Mouse (Mus musculus): ENCODE measurements at regions not wholly inside any gene's neighbourhood (a gene's known extent, or its start where the extent isn't known, plus 50 kb on each side); places are given as distances from the start of the nearest gene placed in this dataset.
A peak's percentile ranks its signal among the peaks of the same experiment; 100 is the strongest.

DNA sequence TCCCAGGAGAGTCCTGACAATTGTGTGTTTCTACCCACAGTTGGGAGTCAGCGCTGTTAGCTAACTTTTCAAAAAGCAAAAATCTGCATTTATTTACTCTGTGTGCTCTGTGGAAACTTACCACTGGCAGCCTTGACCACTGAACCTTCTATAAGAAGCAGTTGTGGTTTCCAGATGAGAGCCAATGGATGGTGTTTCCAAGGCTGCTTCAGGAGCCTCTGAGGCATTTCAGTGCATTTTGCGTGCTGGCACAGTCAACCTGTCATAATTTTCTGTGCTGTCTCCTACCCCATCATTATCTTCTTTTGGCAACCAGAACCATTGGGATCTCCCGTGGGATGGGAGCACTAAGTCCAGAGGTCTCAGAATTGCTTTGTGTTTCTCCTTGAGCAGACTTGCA, 60.3 kb downstream of the 4930544G11Rik start:
- no peak for DNase-seq

DNA sequence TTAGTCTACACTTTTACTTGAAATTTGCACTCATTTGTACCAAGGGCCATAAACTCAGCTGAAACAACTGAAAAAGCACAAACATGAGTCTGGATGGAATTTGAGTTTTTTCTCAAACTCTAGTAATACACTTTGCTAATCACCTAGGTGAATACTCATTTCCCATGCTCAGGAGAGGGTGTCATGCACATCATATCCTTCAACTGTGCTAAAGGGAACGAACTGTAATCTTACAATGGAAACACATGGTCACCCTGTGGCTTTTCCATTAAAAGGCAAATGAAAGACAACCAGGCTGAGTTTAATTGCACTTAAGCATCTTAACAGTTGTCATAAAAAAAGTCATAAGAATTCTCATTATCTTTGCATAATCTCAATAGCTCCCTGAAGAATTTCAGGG, 71.1 kb downstream of the 4930544G11Rik start:
- DNase-seq, result no peak

DNA sequence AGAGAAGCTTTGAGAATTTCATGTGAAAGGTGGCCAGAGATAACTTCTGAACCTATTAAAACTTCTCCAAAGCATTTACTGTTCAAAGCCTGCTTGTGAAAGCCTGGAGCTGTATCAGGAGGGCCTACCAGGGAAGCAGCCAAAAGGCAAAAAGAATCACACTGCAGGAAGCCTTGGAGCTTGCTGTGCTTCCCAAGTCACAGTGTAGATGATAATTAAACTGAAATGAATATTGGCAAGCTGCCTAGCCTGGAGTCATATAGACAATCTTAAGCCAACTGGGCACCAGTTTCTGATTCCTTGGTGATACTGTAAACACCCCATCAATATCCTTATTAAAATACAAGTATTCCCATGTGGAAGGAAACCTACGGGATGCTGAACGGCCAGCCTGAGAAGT, 84.4 kb downstream of the 4930544G11Rik start:
- DNase-seq, result no peak

DNA sequence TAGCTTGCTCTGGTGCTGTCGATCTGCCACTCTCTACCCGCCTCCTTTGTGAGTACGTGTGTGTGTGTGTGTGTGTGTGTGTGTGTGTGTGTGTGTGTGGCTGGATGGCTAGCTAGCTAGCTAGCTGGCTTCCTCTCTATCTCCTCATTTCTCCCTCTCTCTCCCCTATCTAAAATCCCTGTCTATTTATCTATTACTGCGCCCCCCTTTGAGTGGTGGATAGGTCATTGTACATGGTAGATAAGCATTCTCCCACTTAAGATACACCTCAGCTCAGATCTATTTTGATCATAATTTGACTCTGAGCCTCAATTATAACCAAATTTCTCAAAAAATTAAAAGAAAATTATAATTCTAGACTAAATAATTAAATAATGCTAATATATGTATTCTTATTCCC, 99.4 kb downstream of the 4930544G11Rik start:
- DNase-seq, result no peak

DNA sequence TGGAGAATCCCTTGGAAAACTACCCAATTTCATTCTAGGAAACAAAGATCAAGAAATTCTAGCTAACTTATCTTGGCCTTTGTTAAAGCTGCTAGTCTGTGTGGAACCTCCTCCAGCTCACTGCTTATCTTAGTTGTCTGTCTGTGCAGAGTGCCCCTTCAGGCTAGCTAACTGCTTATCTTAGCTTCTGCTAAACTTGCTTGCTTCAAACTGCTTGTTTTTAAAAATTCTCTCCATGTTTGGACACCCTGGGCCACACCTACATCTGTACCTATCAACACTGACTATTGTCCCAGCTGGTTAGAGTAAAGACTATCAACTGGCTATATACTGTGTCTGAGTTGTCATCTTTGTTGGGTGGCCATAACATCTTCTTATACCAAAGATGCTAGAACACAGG, 100.0 kb downstream of the 4930544G11Rik start:
- no peak for DNase-seq

DNA sequence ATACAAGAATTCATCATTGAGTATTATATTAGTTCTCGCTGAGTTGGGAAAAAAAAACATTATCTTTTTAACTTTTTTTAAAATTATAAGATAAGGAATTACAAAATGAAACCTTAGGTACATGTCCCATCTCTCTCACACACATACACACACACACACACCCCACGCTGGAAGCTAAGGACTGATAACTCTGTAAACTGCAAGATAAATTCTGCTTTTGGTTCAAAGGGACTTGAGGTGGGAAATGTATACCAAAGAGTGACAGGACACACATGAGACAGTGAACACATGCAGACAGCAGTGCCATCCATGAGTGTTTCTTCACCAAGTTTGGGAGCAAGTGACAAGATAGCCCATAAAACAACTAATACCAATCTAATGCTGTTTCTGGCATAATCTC, 100.8 kb downstream of the 4930544G11Rik start:
- no peak for DNase-seq

DNA sequence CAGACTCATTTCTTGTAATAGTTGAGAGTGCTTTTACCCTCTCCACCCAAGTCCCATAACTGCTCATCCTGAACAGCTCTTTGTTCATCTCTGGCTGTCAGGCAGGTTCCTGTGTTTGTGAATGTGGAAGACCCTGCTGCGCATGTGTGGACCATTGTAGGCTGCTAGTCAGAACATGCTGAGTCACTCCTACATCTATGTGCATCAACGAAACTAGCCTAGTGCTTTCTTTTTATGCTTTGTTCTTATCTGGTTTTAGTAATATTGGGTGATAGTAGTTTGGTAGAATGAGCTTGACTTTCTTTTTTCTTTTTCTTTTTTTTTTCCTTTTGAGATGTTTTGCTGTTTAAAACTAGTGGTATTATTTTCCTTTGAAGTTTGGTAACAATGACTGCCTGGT, 116.5 kb downstream of the 4930544G11Rik start:
- DNase-seq, result no peak

DNA sequence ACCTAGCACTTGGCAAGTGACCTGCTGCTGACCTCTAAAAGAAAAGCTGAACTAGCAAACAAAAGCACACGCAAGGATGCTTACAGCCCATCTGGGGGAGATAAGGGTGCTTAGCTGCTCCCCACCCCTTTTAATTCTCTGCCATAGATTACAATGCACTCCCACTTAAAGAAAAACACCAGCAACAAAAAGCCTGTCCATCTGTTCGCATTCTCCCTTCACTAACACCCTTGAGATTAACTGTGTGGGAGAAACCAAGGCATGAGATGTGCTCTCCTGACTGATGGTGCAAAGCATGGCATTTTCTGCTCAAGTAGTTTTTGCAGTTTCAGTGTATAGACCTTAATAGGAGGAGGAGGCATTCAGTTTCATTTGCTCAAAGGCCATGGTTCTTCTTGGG, 125.0 kb downstream of the 4930544G11Rik start:
- no peak for DNase-seq

DNA sequence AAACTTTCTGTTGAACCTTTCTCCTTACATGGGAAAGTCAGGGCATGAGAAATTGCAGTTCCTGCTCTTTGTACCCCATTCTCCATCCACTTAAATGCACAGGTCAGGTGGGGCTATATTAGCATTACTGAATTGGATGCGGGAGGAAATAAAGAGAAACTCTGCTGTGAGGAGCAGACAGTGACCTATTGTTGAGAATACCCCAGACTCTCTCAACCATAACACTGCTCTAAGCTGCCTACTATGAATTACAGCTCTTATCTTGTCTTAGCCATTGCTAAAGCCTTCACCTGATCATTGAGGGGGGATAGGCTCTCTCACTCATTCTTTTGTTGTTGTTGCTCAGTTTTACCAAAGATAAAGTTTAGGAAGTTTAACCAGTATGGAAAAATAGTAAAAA, 126.4 kb downstream of the 4930544G11Rik start:
- no peak for DNase-seq

DNA sequence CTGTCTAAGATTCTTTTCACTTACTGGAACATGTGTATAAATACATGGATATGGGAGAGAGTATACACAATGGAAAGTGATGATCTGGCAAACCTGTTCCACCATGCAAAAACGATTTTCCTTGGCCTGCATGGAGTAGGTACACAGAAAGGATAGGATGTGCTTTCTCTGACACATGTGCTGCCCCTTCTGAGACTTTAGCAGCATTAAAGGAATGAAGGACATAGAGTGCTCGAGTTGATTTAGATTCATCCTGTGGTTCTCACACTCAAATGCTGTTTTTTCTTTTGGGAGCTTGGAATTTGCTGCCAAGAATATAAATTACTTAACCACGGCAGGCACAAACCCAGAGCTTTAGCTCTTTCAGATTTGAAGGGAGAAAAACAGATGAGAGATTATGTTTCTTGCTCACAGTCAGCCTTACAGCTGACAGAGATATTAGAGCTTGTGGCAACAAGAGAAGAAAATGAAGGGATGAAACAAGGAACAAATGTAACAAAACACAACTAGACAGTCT, 149.2 kb downstream of the 4930544G11Rik start:
- DNase-seq, result no peak

DNA sequence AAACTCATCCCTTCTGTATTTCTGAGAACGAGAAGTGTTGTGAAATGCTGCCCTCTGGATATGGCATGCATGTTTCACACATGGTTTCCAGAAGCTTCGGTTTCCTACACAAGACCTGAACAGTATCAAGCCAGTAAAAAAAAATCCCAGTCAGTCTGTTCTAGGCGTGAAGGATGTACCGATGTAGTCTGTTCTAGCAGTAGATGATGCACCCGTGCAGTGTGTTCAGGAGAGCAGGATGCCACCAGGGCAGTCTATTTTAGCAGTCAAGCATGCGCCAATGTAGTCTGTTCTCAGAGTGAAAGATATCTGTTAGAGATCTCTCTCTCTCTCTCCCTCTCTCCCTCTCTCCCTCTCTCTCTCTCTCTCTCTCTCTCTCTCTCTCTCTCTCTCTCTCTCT, 162.0 kb downstream of the 4930544G11Rik start:
- no peak for DNase-seq

DNA sequence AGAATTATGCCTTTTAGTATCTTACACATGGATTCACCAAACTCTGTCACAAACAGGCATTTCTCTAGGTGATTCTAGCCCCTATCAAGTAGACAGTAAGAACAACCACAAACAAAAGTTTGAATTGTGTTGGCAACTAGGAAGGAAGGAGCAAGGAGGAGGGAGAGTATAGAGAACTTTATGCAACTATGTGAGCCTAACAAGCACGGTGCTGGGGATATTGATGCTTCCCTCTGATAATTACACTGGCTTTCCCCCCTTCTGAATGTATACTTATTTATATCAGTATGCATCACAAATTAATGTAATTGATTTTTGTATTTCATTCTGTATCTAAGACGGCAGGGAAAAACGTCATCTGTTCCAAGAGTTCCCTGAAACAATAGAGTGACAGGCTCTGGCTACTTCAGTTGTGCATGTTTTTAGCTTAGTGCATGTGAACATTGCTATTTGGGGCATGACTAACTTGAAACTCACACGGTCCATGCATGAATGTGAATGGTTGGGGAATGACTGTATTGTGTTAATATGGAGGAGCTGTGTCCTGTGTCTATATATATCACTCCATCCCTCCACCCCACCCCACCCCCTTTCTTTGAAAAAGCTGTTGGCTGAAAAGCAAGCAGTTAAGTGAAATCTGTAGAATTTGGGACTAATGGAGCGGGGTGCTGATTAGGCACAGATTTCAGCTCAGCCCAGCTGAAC, 169.2 kb downstream of the 4930544G11Rik start:
- no peak for DNase-seq

DNA sequence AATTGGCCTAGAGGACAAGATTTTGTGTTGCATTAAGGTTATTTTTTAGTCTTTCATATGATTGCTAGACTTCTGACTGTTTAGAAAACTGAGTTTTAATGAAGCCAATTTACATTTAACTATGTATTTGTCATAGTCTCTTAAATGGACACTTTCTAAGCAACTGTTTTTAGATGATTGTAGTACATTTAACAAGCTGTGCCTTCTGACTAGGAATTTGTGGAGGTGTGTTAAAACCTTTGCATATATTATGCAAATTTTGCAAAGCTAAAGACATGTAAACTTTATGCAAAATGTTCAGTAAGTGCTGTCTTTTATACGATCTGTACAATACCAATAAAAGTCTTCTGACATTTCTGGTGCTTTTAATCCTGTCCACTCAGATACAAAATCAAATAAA, 171.9 kb downstream of the 4930544G11Rik start:
- DNase-seq, result no peak

DNA sequence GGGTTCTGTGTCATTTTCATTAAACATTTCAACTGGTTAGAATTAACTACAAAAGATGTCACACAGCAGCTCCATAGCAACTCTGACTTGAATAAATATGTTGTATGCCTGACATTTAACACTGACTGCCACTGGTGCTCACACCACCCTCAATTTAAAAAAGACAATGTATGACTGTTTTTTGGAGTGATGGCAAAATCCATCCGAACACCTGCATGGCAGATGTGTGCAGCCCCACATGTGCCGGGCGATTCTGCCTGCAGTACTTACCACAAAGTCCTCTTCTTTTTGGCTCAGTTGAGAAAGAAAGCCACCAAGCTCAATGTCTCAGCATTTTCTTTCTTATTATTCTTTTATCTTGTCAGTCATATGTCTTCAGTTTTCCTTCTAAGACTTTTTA, 199.4 kb downstream of the 4930544G11Rik start:
- DNase-seq, result no peak

DNA sequence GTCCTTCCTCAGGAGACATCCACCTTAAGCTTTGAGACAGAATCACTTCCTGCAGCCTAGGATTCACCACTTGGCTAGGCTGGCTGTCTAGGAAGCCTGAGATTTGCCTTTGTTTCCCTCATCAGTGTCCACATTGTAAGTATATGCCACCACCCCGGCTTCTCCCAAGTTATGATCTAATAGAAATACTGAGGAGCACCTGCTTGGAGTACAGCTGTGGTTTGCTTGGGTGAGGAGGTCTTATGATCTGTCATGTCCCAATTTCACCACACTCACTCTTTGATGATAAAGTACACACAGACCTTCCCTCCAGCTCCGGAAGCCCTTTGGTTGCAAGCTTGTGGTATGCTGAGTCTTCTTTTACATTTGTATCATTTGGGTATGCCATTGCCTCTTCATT, 202.4 kb downstream of the 4930544G11Rik start:
- no peak for DNase-seq

DNA sequence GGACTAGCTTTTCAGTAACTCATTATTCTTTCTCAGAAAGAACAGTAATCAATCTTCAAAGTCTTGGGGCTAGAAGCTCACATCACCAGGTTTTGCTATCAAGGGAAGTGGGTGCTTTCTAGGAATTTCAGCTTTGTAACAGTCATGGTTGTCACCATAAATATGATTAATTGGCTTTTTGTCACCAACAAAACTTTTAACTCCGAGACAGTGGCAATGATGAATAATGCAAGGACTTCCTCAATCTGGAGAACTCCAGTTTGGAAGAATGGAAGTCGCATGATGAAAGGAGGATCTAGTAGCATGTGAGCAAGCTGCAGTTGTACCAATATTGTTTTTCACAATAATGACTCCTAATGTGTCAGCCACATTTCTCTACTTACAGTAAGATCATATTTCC, 208.4 kb downstream of the 4930544G11Rik start:
- DNase-seq, result no peak

DNA sequence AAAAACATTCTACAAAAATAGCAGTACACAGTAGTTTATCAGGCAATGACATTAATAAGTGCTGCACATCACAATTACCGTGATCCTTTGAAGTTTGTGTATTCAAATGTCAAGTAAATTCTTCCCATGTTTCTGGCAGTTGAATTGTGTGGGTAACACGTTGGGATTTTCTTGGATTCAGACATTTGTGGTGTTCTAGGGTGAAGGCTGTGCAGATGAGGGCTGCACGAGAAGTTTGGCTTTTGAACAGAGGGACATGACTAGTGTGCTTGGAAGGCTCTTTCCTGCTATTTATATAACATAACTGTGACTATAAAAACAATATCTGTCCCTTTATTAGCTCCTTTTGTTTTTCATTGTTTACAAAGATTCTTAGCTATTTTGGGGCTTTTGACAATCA, 216.5 kb downstream of the 4930544G11Rik start:
- peak; percentile 31 for DNase-seq

DNA sequence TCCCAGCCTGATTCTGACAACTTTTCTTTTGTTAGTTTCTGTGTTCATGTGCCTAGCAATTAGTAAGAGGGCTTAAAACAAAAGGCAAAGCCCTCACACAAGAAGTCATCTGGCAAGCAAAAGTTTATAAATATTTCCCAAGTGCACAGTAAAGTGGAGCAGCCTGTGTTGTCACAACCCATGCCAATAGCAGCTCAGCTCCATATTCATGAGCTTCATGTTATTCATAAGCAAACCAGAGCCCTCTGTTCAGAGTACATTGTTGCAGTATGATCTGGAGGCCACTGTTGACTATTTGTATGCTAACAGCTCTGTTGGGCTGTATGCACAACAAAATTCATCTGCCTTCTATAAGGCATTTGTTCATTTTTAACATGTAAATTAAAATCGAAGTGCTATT, 245.6 kb downstream of the 4930544G11Rik start:
- DNase-seq, result peak; percentile 23

DNA sequence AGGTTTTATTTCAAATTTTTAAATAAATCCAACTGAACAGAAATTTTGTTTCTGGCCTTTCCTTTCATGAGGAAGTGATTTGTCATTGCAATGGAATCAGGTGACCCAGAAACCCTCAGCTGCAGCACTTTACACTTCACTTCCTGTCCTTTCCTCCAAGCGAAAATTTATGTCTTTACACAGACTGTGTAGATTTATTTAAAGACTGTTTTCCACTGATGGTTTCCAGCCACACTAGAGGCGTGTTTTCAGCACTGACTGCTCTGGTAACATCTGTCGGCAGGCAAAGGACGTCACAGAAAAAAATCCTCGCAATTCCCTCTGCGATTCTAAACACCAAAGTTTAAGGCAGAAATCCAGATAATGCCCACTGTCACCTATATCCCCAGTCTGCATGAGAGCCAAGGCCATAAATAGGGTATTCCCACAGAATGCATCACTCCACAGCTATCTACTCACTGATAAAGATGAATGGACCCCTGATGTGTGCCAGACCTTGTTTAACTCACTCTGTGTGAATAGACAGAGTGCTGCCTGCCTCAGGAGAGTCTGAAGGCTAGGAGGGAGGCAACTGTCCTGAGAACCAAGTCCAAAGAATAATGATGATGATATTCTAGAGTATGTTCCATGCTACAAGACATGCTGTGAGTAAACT, 247.9 kb downstream of the 4930544G11Rik start:
- no peak for DNase-seq

DNA sequence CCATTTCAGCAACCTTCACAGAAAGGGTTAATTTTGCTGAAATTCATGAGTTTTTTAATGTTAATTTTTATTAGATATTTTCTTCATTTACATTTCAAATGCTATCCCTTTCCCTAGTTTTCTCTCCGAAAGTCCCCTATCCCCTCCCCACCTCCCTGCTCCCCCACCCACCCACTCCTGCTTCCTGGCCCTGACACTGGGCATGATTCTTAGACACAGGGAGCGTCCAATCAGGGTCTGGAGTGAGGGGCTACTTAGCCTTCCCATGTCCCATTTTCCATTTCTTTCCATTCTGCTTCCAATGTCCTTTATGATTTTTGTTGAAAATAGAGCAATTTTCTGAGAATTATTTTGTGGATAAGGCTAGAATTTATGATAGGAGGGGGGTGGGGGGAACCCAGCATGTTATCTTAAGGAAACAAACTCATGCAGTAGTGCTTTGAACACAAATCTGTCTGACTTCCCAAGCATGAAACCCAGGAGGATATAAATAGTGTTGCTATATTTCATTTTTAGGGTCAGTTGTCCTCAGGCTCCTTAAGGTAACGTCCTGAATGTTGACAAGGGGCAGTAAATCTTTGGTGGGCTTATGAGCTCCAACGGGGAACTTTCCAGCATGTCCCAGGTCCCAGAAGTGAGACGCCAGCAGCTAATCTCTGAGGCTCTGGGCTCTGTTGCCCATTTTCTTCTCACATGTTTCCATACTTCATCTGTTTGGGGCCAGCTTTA, 254.0 kb downstream of the 4930544G11Rik start:
- DNase-seq, result no peak

DNA sequence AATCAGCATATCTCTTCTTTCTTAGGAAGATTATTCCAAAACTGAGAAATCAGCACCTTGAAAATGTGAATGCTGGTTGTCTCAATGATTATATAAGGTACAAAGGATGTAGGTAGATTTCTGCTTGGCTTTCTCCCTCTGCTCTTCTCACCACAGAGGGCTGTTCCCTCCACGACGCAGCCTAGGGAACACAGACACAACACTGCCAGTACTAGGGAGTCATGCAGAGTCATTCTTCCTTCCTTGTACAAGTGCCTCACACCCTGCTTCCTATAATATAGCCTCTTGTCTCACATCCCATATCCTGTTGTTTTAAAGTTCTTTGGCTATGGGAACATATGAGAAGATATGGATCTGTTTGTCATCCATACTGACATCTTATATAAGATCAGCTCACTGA, 265.1 kb downstream of the 4930544G11Rik start:
- no peak for DNase-seq

DNA sequence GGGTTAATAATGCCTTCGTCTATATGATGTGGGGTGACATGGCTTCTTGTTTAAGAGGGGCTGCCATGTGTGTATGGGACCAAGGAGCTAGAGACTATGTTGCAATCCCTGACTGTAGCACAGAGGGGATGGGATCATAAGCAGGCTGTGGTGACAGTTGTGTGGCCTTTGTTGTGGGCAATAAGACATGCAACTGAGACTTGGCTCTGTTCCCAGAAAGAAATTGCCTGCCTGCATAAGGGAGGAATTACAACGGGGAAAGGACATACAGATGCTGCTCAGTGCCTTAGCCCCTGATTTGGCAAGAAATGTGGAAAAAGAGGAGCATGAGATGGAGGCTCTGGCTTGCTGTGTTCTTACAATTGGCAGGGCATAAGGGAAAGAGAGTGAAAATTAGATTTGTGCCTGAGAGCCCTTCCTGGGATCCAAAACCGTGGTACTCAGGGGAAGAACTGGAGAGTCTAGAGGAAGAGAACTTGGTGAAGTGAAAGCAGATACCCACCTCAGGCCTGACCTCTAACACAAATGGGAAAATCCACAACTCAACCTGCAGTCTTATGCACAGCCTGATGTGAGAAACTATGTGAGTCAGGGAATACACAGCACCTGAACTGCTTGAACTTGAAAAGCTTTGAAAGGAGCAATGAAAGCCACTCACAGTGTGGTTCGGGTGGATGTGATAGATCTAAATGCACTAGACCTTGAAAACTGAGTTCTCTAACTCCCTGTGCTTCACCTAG, 271.9 kb downstream of the 4930544G11Rik start:
- peak; percentile 50 for DNase-seq

DNA sequence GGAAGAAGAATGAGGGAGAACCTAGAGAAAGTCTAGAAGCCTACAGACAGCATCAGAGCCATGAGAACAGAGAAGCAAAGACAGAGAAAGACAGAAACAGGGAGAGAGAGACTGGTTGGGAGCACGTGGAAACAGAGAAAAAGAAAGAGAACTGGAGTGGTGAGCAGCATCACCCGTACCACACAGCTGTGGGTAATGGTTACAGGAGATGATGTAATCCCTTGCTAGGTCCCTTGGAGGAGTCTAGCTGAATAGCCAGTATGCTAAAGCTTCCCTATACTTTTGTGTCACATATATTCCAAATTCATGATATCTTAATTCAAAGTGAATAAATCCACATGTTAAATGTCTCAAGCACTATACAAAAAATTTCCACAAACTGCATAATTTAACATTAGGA, 284.0 kb downstream of the 4930544G11Rik start:
- no peak for DNase-seq

All from lung, postnatal 10 days (tissue).